16 mouse cellular contexts compared by ENCODE assay signal in genomic region chr3:146784233-146784632, GRCm38 (mm10). TPM values are rescaled to one million over a fixed set of nuclear protein-coding genes. Genes with fewer than 3 reads are reported as not detected.
DNase-seq lines count a peak whose midpoint lies in the region; ATAC-seq and TF ChIP-seq lines count a peak whose summit lies in the region.
"Had no signal": no experiment of that assay in that cellular context is flagged by ENCODE, and none has a peak within 500 bp of the region (broad histone marks: within the 10 kb centered on the region; RNA-seq: fewer than 3 reads in every experiment).

No protein-coding gene starts in this region.

- H3K36me3 ChIP-seq in CH12.LX (replicated peaks in 1 of 2; ENCODE audit: control insufficient read depth in 1 of 2, insufficient read depth in 1 of 2, low read length in 1 of 2) = peaks cover 0 to 4% of the 10 kb centered on the region in 2 experiments
- no peaks in the 10 kb centered on the region for H3K36me3 ChIP-seq in megakaryocyte, embryonic 14.5 days (replicated peaks; ENCODE audit: low read length)
- H3K36me3 ChIP-seq: embryonic facial prominence, embryonic 12.5 days; kidney, embryonic 15.5 days; limb, embryonic 13.5 days had no signal

- H3K9me3 ChIP-seq in CH12.LX (replicated peaks; ENCODE audit: low read length) = no peaks in the 10 kb centered on the region
- no peaks in the 10 kb centered on the region for H3K9me3 ChIP-seq in megakaryocyte, embryonic 14.5 days
- H3K9me3 ChIP-seq: embryonic facial prominence, embryonic 12.5 days; kidney, embryonic 15.5 days; limb, embryonic 13.5 days had no signal

- in situ Hi-C loops in CH12.LX (cut with MboI; ENCODE audit: low pct_ligation_motif_present, low pct_unique_long_range_greater_than_20kb, low sequenced_read_pairs) = loop anchor here (10.0 kb wide), 1 partner anchor 439 kb away; no protein-coding TSS in a partner anchor

- TF ChIP-seq CTCF in gastrocnemius, adult 2 months (IDR thresholded peaks at IDR 0.05) = no peak
- TF ChIP-seq CTCF in CH12.LX (conservative IDR thresholded peaks at IDR 0.05 in 1 of 2, IDR thresholded peaks at IDR 0.05 in 1 of 2; ENCODE audit: low read depth in 2 of 2, low read length in 2 of 2) = no peak

- H3K27me3 ChIP-seq in CH12.LX (replicated peaks) = no peaks in the 10 kb centered on the region
- no peaks in the 10 kb centered on the region for H3K27me3 ChIP-seq in megakaryocyte, embryonic 14.5 days (replicated peaks)
- H3K27me3 ChIP-seq: embryonic facial prominence, embryonic 12.5 days; kidney, embryonic 15.5 days; limb, embryonic 13.5 days; Patski had no signal

- 0 out of 2 replicates have a peak overlapping the region, but pooled peaks have one; percentile 2 for H3K27ac ChIP-seq in gastrocnemius, adult 2 months
- H3K27ac ChIP-seq in CH12.LX (ENCODE audit: insufficient read depth, low read depth) = no peak overlapping the region
- H3K27ac ChIP-seq: embryonic facial prominence, embryonic 12.5 days; kidney, embryonic 15.5 days; limb, embryonic 13.5 days had no signal

- no peak for ATAC-seq in erythroid progenitor cell, adult 5-6 weeks (replicated peaks; ENCODE audit: low FRiP score, poor library complexity, severe bottlenecking)
- ATAC-seq: Patski had no signal

- H3K79me2 ChIP-seq in CH12.LX (replicated peaks; ENCODE audit: control insufficient read depth, extremely low read depth, insufficient read depth, poor library complexity, severe bottlenecking) = no peaks in the 10 kb centered on the region

- no peak for TF ChIP-seq POLR2A in CH12.LX (IDR thresholded peaks at IDR 0.05; ENCODE audit: low read depth, low read length)

- no peak overlapping the region for H3K4me3 ChIP-seq in gastrocnemius, adult 2 months
- no peak overlapping the region for H3K4me3 ChIP-seq in CH12.LX (replicated peaks in 1 of 3; ENCODE audit: low read depth in 2 of 3, low read length in 2 of 3, poor library complexity in 1 of 3)
- H3K4me3 ChIP-seq in megakaryocyte, embryonic 14.5 days (replicated peaks) = peak overlapping the region; percentile 74
- H3K4me3 ChIP-seq: embryonic facial prominence, embryonic 12.5 days; kidney, embryonic 15.5 days; layer of hippocampus, adult 2 months; limb, embryonic 13.5 days; myocyte had no signal

- no peak for DNase-seq in gastrocnemius, adult 2 months
- no peak for DNase-seq in gastrocnemius, postnatal 10 days
- peak; percentile 68 for DNase-seq in 3T3-L1 (ENCODE audit: low read depth, low spot score)
- peak; percentile 40 for DNase-seq in CH12.LX (ENCODE audit: extremely low read depth)
- no peak for DNase-seq in right cerebral cortex, postnatal 14 days
- DNase-seq in urinary bladder, postnatal 36 days (ENCODE audit: low spot score in 2 of 2) = no peak
- DNase-seq: cerebellum, adult 11 months; cerebellum, postnatal 36 days had no signal

- TF ChIP-seq EP300 in CH12.LX (IDR thresholded peaks at IDR 0.05; ENCODE audit: low read length) = no peak

- intact Hi-C loops in gastrocnemius, adult 2 months (cut with DNase I) = loop anchor here (5.0 to 10.0 kb wide), 2 partner anchors 222 to 439 kb away; no protein-coding TSS in a partner anchor

- peak overlapping the region; percentile 12; the same call in 1 of the 2 replicates for H3K4me2 ChIP-seq in CH12.LX (ENCODE audit: insufficient read depth, low read depth, poor library complexity, severe bottlenecking)
- H3K4me2 ChIP-seq: embryonic facial prominence, embryonic 12.5 days; kidney, embryonic 15.5 days; limb, embryonic 13.5 days had no signal

- H3K9ac ChIP-seq in CH12.LX (ENCODE audit: insufficient read depth, low read depth) = no peak overlapping the region
- H3K9ac ChIP-seq: embryonic facial prominence, embryonic 12.5 days; kidney, embryonic 15.5 days; limb, embryonic 13.5 days had no signal

- H3K4me1 ChIP-seq in CH12.LX (ENCODE audit: control insufficient read depth in 1 of 2, insufficient read depth in 2 of 2) = peaks cover 6 to 40% of the 10 kb centered on the region in 2 experiments; a peak in 3 of 4 replicates
- peaks cover 42% of the 10 kb centered on the region for H3K4me1 ChIP-seq in megakaryocyte, embryonic 14.5 days

- dilution Hi-C loops in CH12.LX (cut with MboI; ENCODE audit: extremely low pct_ligation_motif_present, extremely low pct_unique_long_range_greater_than_20kb, low sequenced_read_pairs) = no loop called here

- no peak for TF ChIP-seq RAD21 in CH12.LX (IDR thresholded peaks at IDR 0.05; ENCODE audit: low read depth, low read length)

TF ChIP-seq in CH12.LX, 34 proteins besides CTCF, POLR2A, EP300 and RAD21:
- TF ChIP-seq GABPA (IDR thresholded peaks at IDR 0.05; ENCODE audit: insufficient replicate concordance, low read depth, low read length) = no peak
- no peak for TF ChIP-seq CHD1 (IDR thresholded peaks at IDR 0.05; ENCODE audit: low read depth, low read length)
- no peak for TF ChIP-seq ZC3H11A (IDR thresholded peaks at IDR 0.05; ENCODE audit: low read depth, low read length)
- no peak for TF ChIP-seq IRF4 (IDR thresholded peaks at IDR 0.05; ENCODE audit: low read depth, low read length)
- TF ChIP-seq USF2 (conservative IDR thresholded peaks at IDR 0.05; ENCODE audit: low read depth, low read length) = no peak
- TF ChIP-seq MXI1 (IDR thresholded peaks at IDR 0.05; ENCODE audit: low read depth, low read length) = no peak
- TF ChIP-seq HCFC1 (IDR thresholded peaks at IDR 0.05; ENCODE audit: low read depth, low read length) = no peak
- no peak for TF ChIP-seq ELF1 (IDR thresholded peaks at IDR 0.05; ENCODE audit: low read depth, low read length)
- TF ChIP-seq MYC (IDR thresholded peaks at IDR 0.05; ENCODE audit: low read depth, low read length) = no peak
- no peak for TF ChIP-seq NELFE (IDR thresholded peaks at IDR 0.05; ENCODE audit: low read depth, low read length)
- TF ChIP-seq CHD2 (IDR thresholded peaks at IDR 0.05; ENCODE audit: low read length) = no peak
- TF ChIP-seq MEF2A (IDR thresholded peaks at IDR 0.05; ENCODE audit: borderline replicate concordance, low read depth, low read length) = no peak
- TF ChIP-seq SIN3A (IDR thresholded peaks at IDR 0.05; ENCODE audit: low read length) = no peak
- TF ChIP-seq ZNF384 (IDR thresholded peaks at IDR 0.05; ENCODE audit: low read depth, low read length) = no peak
- TF ChIP-seq POLR2AphosphoS2 (IDR thresholded peaks at IDR 0.05; ENCODE audit: low read depth, low read length) = no peak
- TF ChIP-seq USF1 (IDR thresholded peaks at IDR 0.05; ENCODE audit: low read depth, low read length) = no peak
- no peak for TF ChIP-seq MAX (IDR thresholded peaks at IDR 0.05; ENCODE audit: low read length)
- TF ChIP-seq JUND (conservative IDR thresholded peaks at IDR 0.05; ENCODE audit: low read depth, low read length) = no peak
- no peak for TF ChIP-seq BHLHE40 (IDR thresholded peaks at IDR 0.05; ENCODE audit: low read depth, low read length)
TF ChIP-seq in CH12.LX: peak in this region for 0.

RNA-seq across cellular contexts. Expression of gene Prkacb, which starts 28.6 kb away (rescaled TPM):
- 10 to 100 TPM; 44.3 to 45.4 TPM for total RNA-seq in gastrocnemius, adult 2 months (2021)
- 10 to 100 TPM; 60.2 to 64.4 TPM for total RNA-seq in gastrocnemius, postnatal 10 days (2021)
- total RNA-seq in CH12.LX (2012; rRNA removed) = 29.0 and 33.1 TPM in 2 replicates
- 65.1 and 70.3 TPM in 2 replicates for total RNA-seq in CH12.LX (2014; rRNA removed)
- polyA plus RNA-seq in CH12.LX (2012; ENCODE audit: insufficient read length, low read depth) = 61.8 and 62.1 TPM in 2 replicates
- polyA plus RNA-seq in megakaryocyte, embryonic 14.5 days (2012; ENCODE audit: insufficient read depth, low replicate concordance) = 5.7 and 10.8 TPM in 2 replicates
- total RNA-seq in erythroid progenitor cell, adult 5-6 weeks (2015; ENCODE audit: low replicate concordance) = 12.6 and 15.9 TPM in 2 replicates
- total RNA-seq in erythroid progenitor cell, adult 5-6 weeks (2017; ENCODE audit: low replicate concordance) = 13.5 and 18.2 TPM in 2 replicates

Comparison
In these comparisons a context has a peak if more than half of its experiments do, and no peak if none do; other contexts are left out.
1. DNase-seq: peak in 3T3-L1 (single experiment) and CH12.LX (single experiment); none in gastrocnemius, adult 2 months (single experiment), gastrocnemius, postnatal 10 days (single experiment), right cerebral cortex, postnatal 14 days (single experiment) and urinary bladder, postnatal 36 days (0 of 2).